Mouse (Mus musculus): ENCODE results near the gene Pan2.

DNA sequence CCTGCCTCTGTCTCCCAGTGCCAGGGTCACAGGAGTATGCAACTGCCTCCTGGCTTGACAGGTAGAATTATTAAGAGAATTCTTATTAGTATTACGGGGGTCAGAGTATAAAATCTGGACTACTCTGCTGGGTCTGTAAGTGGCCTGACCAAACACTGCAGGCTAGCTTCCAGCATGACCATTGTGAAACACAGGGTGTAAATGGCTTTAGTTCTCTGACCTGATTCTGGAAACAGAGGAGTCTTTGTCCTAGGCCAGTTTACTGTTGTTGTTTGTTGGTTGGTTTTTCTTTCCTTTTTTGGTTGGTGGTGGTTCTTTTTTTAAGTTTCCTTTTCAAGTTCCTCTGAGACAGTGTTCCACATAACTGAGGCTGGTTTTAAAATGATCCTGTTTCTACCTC is 40.3 kb downstream of the Pan2 start:
- TF ChIP-seq CTCF (IDR thresholded peaks at IDR 0.05; ENCODE audit: low read depth, low read length) (no peak), POLR2A (IDR thresholded peaks at IDR 0.05; ENCODE audit: insufficient read depth, low read length) (no peak), EP300 (IDR thresholded peaks at IDR 0.05; ENCODE audit: insufficient read depth, low read depth, low read length) (no peak)
